Mouse (Mus musculus) CH12.LX (cell line): Measurements from ENCODE around the gene Mpv17l2.

ENCODE experiments used
- CTCF ChIP-seq, 2 experiments: IDR thresholded peaks in 1 of 2; conservative IDR thresholded peaks in 1 of 2; 2 replicates each; pipeline ENCODE4 v1.5.1; 2011 to 2012; ENCODE audit warnings: low read depth in 2 of 2, low read length in 2 of 2, improper control_type of control experiment in 1 of 2, inconsistent platforms in 1 of 2, mild to moderate bottlenecking in 1 of 2, moderate library complexity in 1 of 2
- E2F4 ChIP-seq: IDR thresholded peaks from 2 replicates; pipeline ENCODE4 v1.6.1; 2011; ENCODE audit warnings: low read depth, low read length, improper control_type of control experiment; ENCODE audit not compliant: insufficient replicate concordance
- EP300 ChIP-seq: IDR thresholded peaks from 2 replicates; pipeline ENCODE4 v1.6.1; 2011; ENCODE audit warnings: low read length, improper control_type of control experiment
- NELFE ChIP-seq: IDR thresholded peaks from 2 replicates; pipeline ENCODE4 v1.6.1; 2011; ENCODE audit warnings: low read depth, low read length, improper control_type of control experiment
- POLR2A ChIP-seq: IDR thresholded peaks from 2 replicates; pipeline ENCODE4 v1.6.1; 2011; ENCODE audit warnings: low read depth, mild to moderate bottlenecking, improper control_type of control experiment, low read length
- SMC3 ChIP-seq: IDR thresholded peaks from 2 replicates; pipeline ENCODE4 v1.6.1; 2011; ENCODE audit warnings: low read depth, low read length, improper control_type of control experiment
- TCF12 ChIP-seq: IDR thresholded peaks from 2 replicates; pipeline ENCODE4 v1.6.1; 2014; ENCODE audit warnings: low read depth, mild to moderate bottlenecking, inconsistent platforms, low read length, improper control_type of control experiment
- USF1 ChIP-seq: IDR thresholded peaks from 2 replicates; pipeline ENCODE4 v1.6.1; 2014; ENCODE audit warnings: low read depth, mild to moderate bottlenecking, inconsistent platforms, low read length, improper control_type of control experiment
- ZMIZ1 ChIP-seq: IDR thresholded peaks from 2 replicates; pipeline ENCODE4 v1.6.1; 2012; ENCODE audit warnings: low read depth, mild to moderate bottlenecking, inconsistent platforms, low read length, improper control_type of control experiment

DNA sequence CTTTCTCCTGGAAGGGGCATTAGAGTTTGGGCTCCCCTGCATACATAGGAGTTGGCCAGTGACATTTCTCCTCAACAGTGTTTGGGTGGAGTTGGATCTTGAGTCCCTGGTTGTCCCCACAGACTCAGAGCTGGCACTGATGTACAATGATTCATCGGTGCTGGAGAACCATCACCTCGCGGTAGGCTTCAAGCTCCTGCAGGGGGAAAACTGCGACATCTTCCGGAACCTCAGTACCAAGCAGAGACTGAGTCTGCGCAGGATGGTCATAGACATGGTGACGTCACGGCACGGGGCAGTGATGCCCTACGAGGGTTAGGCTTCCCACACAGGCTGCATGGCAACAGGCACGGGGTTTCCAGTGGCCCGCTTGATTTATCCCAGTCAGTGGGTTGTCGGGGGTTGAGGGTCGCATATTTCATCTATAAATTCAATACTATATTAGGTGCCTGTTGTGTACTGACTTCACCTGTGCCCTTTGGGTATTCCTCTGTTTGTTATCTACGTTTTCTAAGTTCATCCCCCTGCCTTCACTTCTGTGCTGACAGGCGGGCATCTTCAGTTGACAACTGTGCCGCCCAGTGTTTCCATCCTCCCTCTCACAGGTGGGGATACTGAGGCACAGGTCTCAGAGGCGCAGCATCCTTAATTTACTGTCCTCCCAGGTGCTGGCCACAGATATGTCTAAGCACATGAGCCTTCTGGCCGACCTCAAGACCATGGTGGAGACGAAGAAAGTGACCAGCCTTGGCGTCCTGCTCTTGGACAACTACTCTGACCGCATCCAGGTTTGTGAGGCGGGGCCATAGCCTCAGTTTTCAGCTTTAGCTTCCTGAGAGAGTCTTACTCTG, 12.3 kb downstream of the Mpv17l2 start:
- TF ChIP-seq CTCF (conservative IDR thresholded peaks at IDR 0.05 in 1 of 2, IDR thresholded peaks at IDR 0.05 in 1 of 2; ENCODE audit: low read depth in 2 of 2, low read length in 2 of 2) (no peak), EP300 (no peak), USF1 (no peak), POLR2A (no peak), SMC3 (no peak), TCF12 (no peak), E2F4 (no peak), NELFE (no peak), ZMIZ1 (no peak)
